Mouse (Mus musculus): ENCODE data around the gene Ndufb10. TPM values are rescaled to one million over a fixed set of nuclear protein-coding genes. Genes with fewer than 3 reads are reported as not detected.
"Not testable (repeated sequence)": the region's sequence is repeated elsewhere in the genome, so short reads cannot be mapped to it uniquely, and the experiment has no call there.

Gene Ndufb10
- total RNA-seq, 2 experiments from 2014 or later = 383 to 407 TPM

DNA sequence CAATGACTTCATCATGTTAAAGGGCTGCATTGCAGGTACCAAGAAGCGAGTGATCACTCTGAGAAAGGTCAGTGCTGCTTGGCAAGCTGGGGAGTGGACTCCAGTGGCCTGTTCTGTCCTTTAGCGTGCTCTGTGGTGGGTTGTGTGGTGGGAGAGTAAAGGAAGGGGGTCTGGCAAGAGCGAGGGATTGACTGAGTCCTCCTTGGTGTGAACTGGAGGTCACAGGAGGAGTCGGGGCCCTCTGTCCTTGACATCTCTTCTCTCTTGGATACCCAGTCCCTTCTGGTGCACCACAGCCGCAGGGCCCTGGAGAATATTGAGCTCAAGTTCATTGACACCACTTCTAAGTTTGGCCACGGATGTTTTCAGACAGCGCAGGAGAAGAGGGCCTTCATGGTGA is 11.2 kb upstream of the Ndufb10 start:
- no peak for DNase-seq (ENCODE audit: low spot score in 2 of 2)

- no peak for DNase-seq (ENCODE audit: low spot score in 2 of 2)
Measured at GRCm38 (mm10) chr17:24734513-24734912, 10.2 kb upstream of the Ndufb10 start.

DNA sequence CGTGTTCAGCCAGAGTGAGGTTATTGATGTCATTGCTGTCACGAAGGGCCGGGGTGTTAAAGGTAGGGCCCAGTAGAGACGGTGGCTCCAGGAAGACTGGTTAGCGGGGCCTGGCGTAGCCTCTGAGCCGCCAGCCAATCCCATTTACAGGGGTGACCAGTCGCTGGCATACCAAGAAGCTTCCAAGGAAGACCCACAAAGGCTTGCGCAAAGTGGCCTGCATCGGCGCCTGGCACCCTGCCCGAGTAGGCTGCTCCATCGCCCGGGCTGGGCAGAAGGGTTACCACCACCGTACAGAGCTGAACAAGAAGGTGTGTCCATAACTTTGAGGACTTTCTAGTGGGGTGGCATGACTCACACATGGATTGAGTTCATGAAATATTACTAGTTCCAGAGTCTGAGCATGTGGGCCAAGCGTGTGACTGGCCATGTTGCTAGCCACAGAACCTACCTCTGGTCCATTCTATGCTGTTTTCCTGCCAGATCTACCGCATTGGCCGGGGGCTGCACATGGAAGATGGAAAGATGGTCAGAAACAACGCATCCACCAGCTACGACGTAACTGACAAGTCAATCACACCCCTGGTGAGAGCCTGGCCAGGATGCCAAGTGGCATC is 9.3 kb upstream of the Ndufb10 start:
- DNase-seq (ENCODE audit: low spot score in 2 of 2) = no peak

GRCm38 (mm10) chr17:24732233-24732935 is 8.1 kb upstream of the Ndufb10 start:
- DNase-seq (ENCODE audit: low spot score in 2 of 2) = no peak

- no peak for DNase-seq (ENCODE audit: low spot score in 2 of 2)
Measured at GRCm38 (mm10) chr17:24730787-24731186, 6.5 kb upstream of the Ndufb10 start.

DNA sequence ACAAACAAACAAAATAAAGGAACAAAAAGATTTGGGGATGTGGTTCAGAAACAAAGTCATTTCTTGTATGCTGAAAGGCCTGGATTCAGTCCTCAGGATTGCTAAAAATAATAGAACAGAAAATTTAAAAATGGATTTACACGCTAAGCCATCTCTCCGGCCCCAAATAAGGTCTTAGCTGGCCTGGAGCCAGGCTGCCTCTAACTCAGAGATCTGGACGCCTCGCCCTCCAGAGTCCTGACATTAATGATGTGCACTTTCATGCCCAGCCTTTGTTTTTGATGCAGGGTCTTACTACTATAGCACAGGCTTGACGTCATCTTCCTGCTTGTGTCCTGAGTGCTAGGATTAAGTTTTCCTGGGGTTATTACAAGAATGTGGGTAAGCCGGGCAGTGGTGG is 4.8 kb upstream of the Ndufb10 start:
- DNase-seq (ENCODE audit: low spot score in 2 of 2) = no peak

- no peak for DNase-seq (ENCODE audit: low spot score in 2 of 2)
Measured at GRCm38 (mm10) chr17:24728184-24728583, 3.9 kb upstream of the Ndufb10 start.

DNA sequence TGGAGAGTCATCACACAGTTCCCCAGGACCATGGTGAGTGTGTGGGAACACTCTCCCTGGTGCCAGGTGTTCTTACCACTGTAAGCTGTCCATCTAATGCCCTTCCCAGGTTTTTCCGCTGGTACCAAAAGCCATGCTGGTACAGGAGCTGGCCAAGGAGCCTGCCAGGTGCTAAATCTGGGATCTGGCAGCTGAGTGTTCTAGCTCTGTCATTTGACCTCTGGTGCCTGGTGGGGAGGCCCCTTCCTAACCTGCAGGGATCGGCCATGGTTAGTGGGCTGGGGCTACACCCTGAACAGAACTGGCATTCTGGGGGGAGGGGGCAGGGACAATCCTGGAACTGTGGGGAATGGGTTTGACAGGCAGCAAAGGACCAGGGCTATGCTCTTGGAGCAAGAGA is 3.3 kb upstream of the Ndufb10 start, which contains the start of gene Rpl3l:
TSS of gene Rpl3l (plus strand) at position 203 of the 400 bp plus-strand sequence.
- DNase-seq (ENCODE audit: low spot score in 2 of 2) = no peak

- DNase-seq (ENCODE audit: low spot score in 2 of 2) = no peak
Measured at GRCm38 (mm10) chr17:24725637-24726390, 1.5 kb upstream of the Ndufb10 start.

DNA sequence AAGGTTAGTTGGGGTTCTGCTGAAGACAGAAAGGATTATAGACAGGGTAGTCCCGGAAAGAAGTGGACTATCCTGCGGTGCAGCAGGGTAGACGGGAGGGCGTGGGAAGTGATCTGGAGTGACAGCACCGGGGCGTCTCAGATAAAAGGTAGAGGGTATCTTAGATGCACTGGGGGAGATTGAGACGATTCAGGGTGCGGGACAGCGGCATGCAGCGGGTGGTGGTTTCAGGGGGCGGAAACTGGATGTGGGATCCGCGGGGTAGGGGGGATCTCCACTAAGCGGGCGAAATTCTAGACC is 447 bp downstream of the Ndufb10 start:
- DNase-seq (ENCODE audit: low spot score in 2 of 2) = no peak

GRCm38 (mm10) chr17:24723122-24723880 is 977 bp downstream of the Ndufb10 start:
- DNase-seq (ENCODE audit: low spot score in 2 of 2) = no peak

- no peak for DNase-seq (ENCODE audit: low spot score in 2 of 2)
Measured at GRCm38 (mm10) chr17:24722220-24722924, 1.9 kb downstream of the Ndufb10 start.

GRCm38 (mm10) chr17:24721383-24721955 is 2.8 kb downstream of the Ndufb10 start:
- not testable (repeated sequence) for DNase-seq (ENCODE audit: low spot score in 2 of 2)

GRCm38 (mm10) chr17:24720616-24721015 is 3.7 kb downstream of the Ndufb10 start:
- DNase-seq (ENCODE audit: low spot score in 2 of 2) = not testable (repeated sequence)

- peak; percentile 93 to 98 for DNase-seq (ENCODE audit: low spot score in 2 of 2)
Measured at GRCm38 (mm10) chr17:24719494-24720222, 4.6 kb downstream of the Ndufb10 start.

DNA sequence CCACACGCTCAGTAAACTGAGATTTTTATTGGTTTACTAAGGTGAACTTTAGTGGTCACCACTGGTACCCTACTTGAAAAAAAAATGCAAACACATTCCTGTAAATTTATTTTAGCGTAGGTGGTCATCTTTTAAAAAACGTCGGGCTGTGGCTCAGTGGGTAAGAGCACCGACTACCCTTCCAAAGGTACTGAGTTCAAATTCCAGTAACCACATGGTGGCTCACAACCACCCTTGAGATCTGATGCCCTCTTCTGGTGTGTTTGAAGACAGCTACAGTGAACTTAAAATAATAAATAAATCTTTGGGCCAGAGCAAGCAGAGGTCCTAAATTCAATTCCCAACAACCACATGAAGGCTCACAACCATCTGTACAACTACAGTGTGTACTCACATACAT is 5.3 kb downstream of the Ndufb10 start:
- not testable (repeated sequence) for DNase-seq (ENCODE audit: low spot score in 2 of 2)

GRCm38 (mm10) chr17:24717943-24718342 is 6.3 kb downstream of the Ndufb10 start, which contains the start of the genes Rnf151 and Rps2:
Rnf151 (minus strand) TSS chr17:24718063.
Rps2 (plus strand) TSS chr17:24718116.
- DNase-seq (ENCODE audit: low spot score in 2 of 2) = no peak

DNA sequence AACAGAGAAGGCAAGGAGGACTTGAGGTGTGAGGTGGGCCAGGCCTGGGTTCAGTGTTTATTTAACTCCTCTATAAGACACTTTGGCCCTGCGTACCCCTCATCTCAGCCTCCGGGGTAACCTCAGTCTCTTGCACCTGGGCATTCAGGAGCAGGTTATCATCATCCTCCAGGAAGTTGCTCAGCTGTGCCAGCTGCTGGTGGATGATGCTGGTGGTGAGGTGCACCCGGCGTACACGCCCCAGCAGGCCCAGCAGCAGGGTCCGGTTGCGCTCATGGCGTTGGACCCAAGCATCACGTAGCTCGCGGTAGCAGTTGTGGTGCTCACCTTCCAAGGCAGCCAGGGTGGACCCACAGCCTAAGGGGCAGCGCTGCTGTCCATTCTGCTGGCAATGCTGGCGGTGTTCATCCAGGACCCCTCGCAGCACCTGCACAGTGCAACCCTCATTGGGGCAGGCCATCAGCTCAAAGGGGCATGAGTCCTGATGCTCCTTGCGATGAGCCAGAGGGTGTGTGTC is 8.1 kb downstream of the Ndufb10 start:
- DNase-seq (ENCODE audit: low spot score in 2 of 2) = no peak

GRCm38 (mm10) chr17:24715556-24715955 is 8.7 kb downstream of the Ndufb10 start:
- DNase-seq (ENCODE audit: low spot score in 2 of 2) = no peak
